Mouse (Mus musculus) megakaryocyte-erythroid progenitor cell, adult 5-6 weeks (primary cell): ENCODE measurements around the gene Trp53rkb. TPM values are rescaled to one million over a fixed set of nuclear protein-coding genes. Genes with fewer than 3 reads are reported as not detected.

Experiments used
- ATAC-seq: replicated peaks from 2 replicates; pipeline ENCODE4 v1.8.0; 2016; ENCODE audit warnings: mild to moderate bottlenecking, inconsistent platforms; ENCODE audit not compliant: severe bottlenecking, poor library complexity, low FRiP score, low TSS enrichment
- total RNA-seq, 2 experiments: library from RNA; stranded (forward) in 1 of 2; stranded (reverse) in 1 of 2; fragments of 200-1000, 215-1000 nt in 1 of 2; fragments of >200 nt in 1 of 2; fragmentation: Nextera tagmentation in 1 of 2; gene quantifications; 2 replicates each; pipeline ENCODE4 v1.2.3; 2014 to 2017

Gene Trp53rkb
- total RNA-seq, 2 experiments from 2014 or later = 3.1 to 5.0 TPM

GRCm38 (mm10) chr2:166791738-166792137, 593 bp upstream of the Trp53rkb start:
- ATAC-seq = no peak

- ATAC-seq = peak; percentile 94
Measured at GRCm38 (mm10) chr2:166793542-166794214, 1.3 kb downstream of the Trp53rkb start.

GRCm38 (mm10) chr2:166799615-166800472, 7.5 kb downstream of the Trp53rkb start:
- ATAC-seq = no peak

GRCm38 (mm10) chr2:166800473-166800857, 8.1 kb downstream of the Trp53rkb start:
- ATAC-seq = no peak

- no peak for ATAC-seq
Measured at GRCm38 (mm10) chr2:166801436-166801835, 9.1 kb downstream of the Trp53rkb start.

- ATAC-seq = no peak
Measured at GRCm38 (mm10) chr2:166803298-166803697, 11.0 kb downstream of the Trp53rkb start.

GRCm38 (mm10) chr2:166805250-166806172, 13.2 kb downstream of the Trp53rkb start, which contains the start of gene Arfgef2:
Gene Arfgef2 (plus strand): TSS chr2:166805588.
- peak; percentile 92 for ATAC-seq

- peak; percentile 50 for ATAC-seq
Measured at GRCm38 (mm10) chr2:166806173-166806705, 13.9 kb downstream of the Trp53rkb start.

- ATAC-seq = no peak
Measured at GRCm38 (mm10) chr2:166806813-166807212, 14.5 kb downstream of the Trp53rkb start.

- ATAC-seq = no peak
Measured at GRCm38 (mm10) chr2:166809499-166809898, 17.2 kb downstream of the Trp53rkb start.

GRCm38 (mm10) chr2:166810821-166811220, 18.5 kb downstream of the Trp53rkb start:
- no peak for ATAC-seq

GRCm38 (mm10) chr2:166818463-166819143, 26.3 kb downstream of the Trp53rkb start:
- ATAC-seq = 0 out of 2 replicates have a peak, but pooled peaks have one; percentile 10

- ATAC-seq = no peak
Measured at GRCm38 (mm10) chr2:166819849-166820248, 27.5 kb downstream of the Trp53rkb start.

- ATAC-seq = no peak
Measured at GRCm38 (mm10) chr2:166820844-166821243, 28.5 kb downstream of the Trp53rkb start.

GRCm38 (mm10) chr2:166821406-166821805, 29.1 kb downstream of the Trp53rkb start:
- no peak for ATAC-seq

- ATAC-seq = peak; percentile 32; the same call in 1 of the 2 replicates
Measured at GRCm38 (mm10) chr2:166822119-166822826, 29.9 kb downstream of the Trp53rkb start.

GRCm38 (mm10) chr2:166822901-166823300, 30.6 kb downstream of the Trp53rkb start:
- ATAC-seq = no peak

- no peak for ATAC-seq
Measured at GRCm38 (mm10) chr2:166824386-166824785, 32.1 kb downstream of the Trp53rkb start.
